Mouse (Mus musculus): Measurements from ENCODE around the gene Abcg8. TPM values are rescaled to one million over a fixed set of nuclear protein-coding genes. Genes with fewer than 3 reads are reported as not detected.

Abcg8 gene
- polyA plus RNA-seq (2015; fragmentation: Nextera tagmentation; extraction: Ambion mirVana), result 5.6 and 7.4 TPM in 2 replicates

GRCm38 (mm10) chr17:84675951-84676366, at the start of gene Abcg8:
Gene Abcg8 (plus strand): TSS chr17:84676302.
- Histone ChIP-seq H3K9me3 (ENCODE audit: low read length) (no peaks in the 10 kb centered on the region), H3K36me3 (replicated peaks; ENCODE audit: insufficient read depth, low read length) (no peaks in the 10 kb centered on the region), H3K27me3 (ENCODE audit: insufficient read depth, low read length) (peaks cover 8% of the 10 kb centered on the region), H3K4me2 (ENCODE audit: low read depth, low read length) (peak within 1 kb of the TSS; percentile 44), H3K4me1 (ENCODE audit: insufficient read depth) (peaks cover 6% of the 10 kb centered on the region; the same call in 1 of the 2 replicates), H3K9ac (replicated peaks) (0 out of 2 replicates have a peak within 1 kb of the TSS, but pooled peaks have one; percentile 1), H3K4me3 (ENCODE audit: low read depth, low read length) (peak within 1 kb of the TSS; percentile 9; the same call in 1 of the 2 replicates), H3K27ac (ENCODE audit: low read depth) (no peak within 1 kb of the TSS)
- DNase-seq (no peak), ATAC-seq (no peak)
- WGBS (ENCODE audit: insufficient replicate concordance), result 4% methylated on average over 24 of the region's 24 CpGs
- no peak for TF ChIP-seq EP300 (IDR thresholded peaks at IDR 0.05; ENCODE audit: low read depth)
- no peak for TF ChIP-seq CTCF (IDR thresholded peaks at IDR 0.05; ENCODE audit: low read depth)

GRCm38 (mm10) chr17:84626857-84627305, 49.2 kb upstream of the Abcg8 start:
- Histone ChIP-seq H3K27me3 (ENCODE audit: insufficient read depth, low read length) (no peaks in the 10 kb centered on the region), H3K36me3 (replicated peaks; ENCODE audit: insufficient read depth, low read length) (no peaks in the 10 kb centered on the region), H3K4me3 (ENCODE audit: low read depth, low read length) (peak overlapping the region; percentile 54), H3K9me3 (ENCODE audit: low read length) (no peaks in the 10 kb centered on the region; the same call in 1 of the 2 replicates), H3K27ac (ENCODE audit: low read depth) (no peak overlapping the region), H3K4me1 (ENCODE audit: insufficient read depth) (0 out of 2 replicates have a peak, but pooled peaks cover 4% of the 10 kb centered on the region), H3K9ac (replicated peaks) (no peak overlapping the region), H3K4me2 (ENCODE audit: low read depth, low read length) (peak overlapping the region; percentile 79)
- ATAC-seq, result peak; percentile 32; the same call in 1 of the 2 replicates
- 42% methylated on average over 9 of the region's 9 CpGs for WGBS (ENCODE audit: insufficient replicate concordance)
- TF ChIP-seq EP300 (IDR thresholded peaks at IDR 0.05; ENCODE audit: low read depth) (no peak), CTCF (IDR thresholded peaks at IDR 0.05; ENCODE audit: low read depth) (no peak)
- no peak for DNase-seq

GRCm38 (mm10) chr17:84627721-84628120, 48.4 kb upstream of the Abcg8 start:
- WGBS (ENCODE audit: insufficient replicate concordance), result 79% methylated on average over 10 of the region's 10 CpGs
- ATAC-seq (no peak), DNase-seq (no peak)
- H3K9ac ChIP-seq (replicated peaks), result no peak overlapping the region
- no peak for TF ChIP-seq CTCF (IDR thresholded peaks at IDR 0.05; ENCODE audit: low read depth)
- TF ChIP-seq EP300 (IDR thresholded peaks at IDR 0.05; ENCODE audit: low read depth), result no peak
- no peaks in the 10 kb centered on the region for H3K27me3 ChIP-seq (ENCODE audit: insufficient read depth, low read length)
- no peak overlapping the region for H3K4me3 ChIP-seq (ENCODE audit: low read depth, low read length)
- H3K4me2 ChIP-seq (ENCODE audit: low read depth, low read length), result no peak overlapping the region
- H3K27ac ChIP-seq (ENCODE audit: low read depth), result no peak overlapping the region
- H3K9me3 ChIP-seq (ENCODE audit: low read length), result no peaks in the 10 kb centered on the region; the same call in 1 of the 2 replicates
- H3K4me1 ChIP-seq (ENCODE audit: insufficient read depth), result 0 out of 2 replicates have a peak, but pooled peaks cover 4% of the 10 kb centered on the region
- no peaks in the 10 kb centered on the region for H3K36me3 ChIP-seq (replicated peaks; ENCODE audit: insufficient read depth, low read length)

GRCm38 (mm10) chr17:84628611-84629010, 47.5 kb upstream of the Abcg8 start:
- DNase-seq (no peak), ATAC-seq (no peak)
- Histone ChIP-seq H3K4me2 (ENCODE audit: low read depth, low read length) (no peak overlapping the region), H3K27me3 (ENCODE audit: insufficient read depth, low read length) (no peaks in the 10 kb centered on the region), H3K4me1 (ENCODE audit: insufficient read depth) (0 out of 2 replicates have a peak, but pooled peaks cover 4% of the 10 kb centered on the region), H3K9ac (replicated peaks) (no peak overlapping the region), H3K36me3 (replicated peaks; ENCODE audit: insufficient read depth, low read length) (no peaks in the 10 kb centered on the region), H3K27ac (ENCODE audit: low read depth) (no peak overlapping the region), H3K4me3 (ENCODE audit: low read depth, low read length) (no peak overlapping the region), H3K9me3 (ENCODE audit: low read length) (no peaks in the 10 kb centered on the region; the same call in 1 of the 2 replicates)
- WGBS (ENCODE audit: insufficient replicate concordance), result 78% methylated on average over 9 of the region's 9 CpGs
- TF ChIP-seq CTCF (IDR thresholded peaks at IDR 0.05; ENCODE audit: low read depth), result no peak
- TF ChIP-seq EP300 (IDR thresholded peaks at IDR 0.05; ENCODE audit: low read depth), result no peak

GRCm38 (mm10) chr17:84631836-84632235, 44.3 kb upstream of the Abcg8 start:
- H3K36me3 ChIP-seq (replicated peaks; ENCODE audit: insufficient read depth, low read length), result no peaks in the 10 kb centered on the region
- TF ChIP-seq CTCF (IDR thresholded peaks at IDR 0.05; ENCODE audit: low read depth) (no peak), EP300 (IDR thresholded peaks at IDR 0.05; ENCODE audit: low read depth) (no peak)
- H3K9ac ChIP-seq (replicated peaks), result no peak overlapping the region
- H3K4me2 ChIP-seq (ENCODE audit: low read depth, low read length), result no peak overlapping the region
- H3K4me1 ChIP-seq (ENCODE audit: insufficient read depth), result 0 out of 2 replicates have a peak, but pooled peaks cover 2% of the 10 kb centered on the region
- H3K27me3 ChIP-seq (ENCODE audit: insufficient read depth, low read length), result no peaks in the 10 kb centered on the region
- no peaks in the 10 kb centered on the region for H3K9me3 ChIP-seq (ENCODE audit: low read length)
- H3K4me3 ChIP-seq (ENCODE audit: low read depth, low read length), result no peak overlapping the region
- no peak overlapping the region for H3K27ac ChIP-seq (ENCODE audit: low read depth)
- WGBS (ENCODE audit: insufficient replicate concordance), result 71% methylated on average over 6 of the region's 6 CpGs
- ATAC-seq, result no peak
- no peak for DNase-seq

GRCm38 (mm10) chr17:84633443-84633842, 42.7 kb upstream of the Abcg8 start:
- peak overlapping the region; percentile 16; the same call in 1 of the 2 replicates for H3K27ac ChIP-seq (ENCODE audit: low read depth)
- 40% methylated on average over 13 of the region's 13 CpGs for WGBS (ENCODE audit: insufficient replicate concordance)
- H3K9me3 ChIP-seq (ENCODE audit: low read length), result no peaks in the 10 kb centered on the region
- H3K36me3 ChIP-seq (replicated peaks; ENCODE audit: insufficient read depth, low read length), result no peaks in the 10 kb centered on the region
- no peak overlapping the region for H3K4me3 ChIP-seq (ENCODE audit: low read depth, low read length)
- no peak overlapping the region for H3K9ac ChIP-seq (replicated peaks)
- DNase-seq, result no peak
- peak overlapping the region; percentile 27; the same call in 1 of the 2 replicates for H3K4me2 ChIP-seq (ENCODE audit: low read depth, low read length)
- H3K4me1 ChIP-seq (ENCODE audit: insufficient read depth), result no peaks in the 10 kb centered on the region
- TF ChIP-seq CTCF (IDR thresholded peaks at IDR 0.05; ENCODE audit: low read depth) (no peak), EP300 (IDR thresholded peaks at IDR 0.05; ENCODE audit: low read depth) (no peak)
- ATAC-seq, result no peak
- no peaks in the 10 kb centered on the region for H3K27me3 ChIP-seq (ENCODE audit: insufficient read depth, low read length)
